Mouse (Mus musculus): ENCODE data around the gene Gm5941. TPM values are rescaled to one million over a fixed set of nuclear protein-coding genes. Genes with fewer than 3 reads are reported as not detected.
"Not testable (repeated sequence)": the region's sequence is repeated elsewhere in the genome, so short reads cannot be mapped to it uniquely, and the experiment has no call there.

Gene Gm5941
- polyA plus RNA-seq (2015; fragmentation: Nextera tagmentation; extraction: Ambion mirVana), result not detected in 2 replicates

- WGBS, result 91% methylated on average over 4 of the region's 4 CpGs
- not testable (repeated sequence) for H3K4me1 ChIP-seq (ENCODE audit: control insufficient read depth, insufficient read depth, low read depth, low read length); ATAC-seq; H3K4me3 ChIP-seq (ENCODE audit: low read length); H3K27ac ChIP-seq (ENCODE audit: low read depth, low read length); H3K9ac ChIP-seq (ENCODE audit: low read depth, low read length); H3K4me2 ChIP-seq (ENCODE audit: low read length); H3K9me3 ChIP-seq (ENCODE audit: control insufficient read depth, low read length); H3K36me3 ChIP-seq (ENCODE audit: control insufficient read depth, insufficient read depth, low read length); H3K27me3 ChIP-seq (replicated peaks; ENCODE audit: control insufficient read depth, insufficient read depth, low read length)
These were observed at the start of gene Gm5941 for GRCm38 (mm10) chrX:92489649-92490048. Gm5941 (plus strand) TSS chrX:92489949.

- Histone ChIP-seq H3K9ac (ENCODE audit: low read depth, low read length) (no peak overlapping the region), H3K4me1 (ENCODE audit: control insufficient read depth, insufficient read depth, low read depth, low read length) (no peaks in the 10 kb centered on the region), H3K27me3 (replicated peaks; ENCODE audit: control insufficient read depth, insufficient read depth, low read length) (no peaks in the 10 kb centered on the region), H3K4me2 (ENCODE audit: low read length) (no peak overlapping the region), H3K27ac (ENCODE audit: low read depth, low read length) (no peak overlapping the region), H3K36me3 (ENCODE audit: control insufficient read depth, insufficient read depth, low read length) (no peaks in the 10 kb centered on the region), H3K4me3 (ENCODE audit: low read length) (no peak overlapping the region), H3K9me3 (ENCODE audit: control insufficient read depth, low read length) (no peaks in the 10 kb centered on the region)
- 37% methylated on average over 3 of the region's 3 CpGs for WGBS
- no peak for ATAC-seq
These were observed 29.3 kb upstream of the Gm5941 start for GRCm38 (mm10) chrX:92460496-92460895.

- Histone ChIP-seq H3K36me3 (ENCODE audit: control insufficient read depth, insufficient read depth, low read length) (no peaks in the 10 kb centered on the region), H3K9me3 (ENCODE audit: control insufficient read depth, low read length) (no peaks in the 10 kb centered on the region)
These were observed 25.0 kb upstream of the Gm5941 start for GRCm38 (mm10) chrX:92464773-92465172.

GRCm38 (mm10) chrX:92498254-92498653 lies 8.5 kb downstream of the Gm5941 start:
- 31% methylated on average over 1 of the region's 1 CpGs for WGBS
- no peaks in the 10 kb centered on the region for H3K27me3 ChIP-seq (replicated peaks; ENCODE audit: control insufficient read depth, insufficient read depth, low read length)
- H3K4me1 ChIP-seq (ENCODE audit: control insufficient read depth, insufficient read depth, low read depth, low read length), result no peaks in the 10 kb centered on the region
- no peak overlapping the region for H3K27ac ChIP-seq (ENCODE audit: low read depth, low read length)
- no peaks in the 10 kb centered on the region for H3K36me3 ChIP-seq (ENCODE audit: control insufficient read depth, insufficient read depth, low read length)
- H3K4me3 ChIP-seq (ENCODE audit: low read length), result no peak overlapping the region
- no peak for ATAC-seq
- no peaks in the 10 kb centered on the region for H3K9me3 ChIP-seq (ENCODE audit: control insufficient read depth, low read length)
- H3K4me2 ChIP-seq (ENCODE audit: low read length), result no peak overlapping the region
- H3K9ac ChIP-seq (ENCODE audit: low read depth, low read length), result no peak overlapping the region

More at GRCm38 (mm10) chrX:92464773-92465172, 25.0 kb upstream of the Gm5941 start:
- H3K27me3 ChIP-seq (replicated peaks; ENCODE audit: control insufficient read depth, insufficient read depth, low read length), result no peaks in the 10 kb centered on the region
- H3K4me3 ChIP-seq (ENCODE audit: low read length), result no peak overlapping the region
- H3K4me2 ChIP-seq (ENCODE audit: low read length), result no peak overlapping the region
- WGBS, result 67% methylated on average over 4 of the region's 4 CpGs
- ATAC-seq, result no peak
- H3K9ac ChIP-seq (ENCODE audit: low read depth, low read length), result no peak overlapping the region
- no peak overlapping the region for H3K27ac ChIP-seq (ENCODE audit: low read depth, low read length)
- H3K4me1 ChIP-seq (ENCODE audit: control insufficient read depth, insufficient read depth, low read depth, low read length), result no peaks in the 10 kb centered on the region

- Histone ChIP-seq H3K27ac (ENCODE audit: low read depth, low read length) (no peak overlapping the region), H3K4me2 (ENCODE audit: low read length) (no peak overlapping the region), H3K36me3 (ENCODE audit: control insufficient read depth, insufficient read depth, low read length) (no peaks in the 10 kb centered on the region), H3K4me3 (ENCODE audit: low read length) (no peak overlapping the region), H3K9ac (ENCODE audit: low read depth, low read length) (no peak overlapping the region), H3K27me3 (replicated peaks; ENCODE audit: control insufficient read depth, insufficient read depth, low read length) (no peaks in the 10 kb centered on the region), H3K4me1 (ENCODE audit: control insufficient read depth, insufficient read depth, low read depth, low read length) (no peaks in the 10 kb centered on the region), H3K9me3 (ENCODE audit: control insufficient read depth, low read length) (no peaks in the 10 kb centered on the region; the same call in 1 of the 2 replicates)
- no peak for ATAC-seq
- 84% methylated on average over 1 of the region's 1 CpGs for WGBS
These were observed 38.1 kb downstream of the Gm5941 start for GRCm38 (mm10) chrX:92527826-92528225.

Other genes starting within 250 kb of the Gm5941 start
- gene Mageb18, start 109.6 kb downstream of the Gm5941 start, polyA plus RNA-seq (2015; fragmentation: Nextera tagmentation; extraction: Ambion mirVana), result 0.10 TPM in 1 of 2 replicates, not detected in the other

All from hindbrain, embryonic 16.5 days (tissue).